Mouse (Mus musculus) c-Kit-negative CD71-positive TER-119-positive erythroid progenitor cells, embryonic 14.5 days (primary cell): ENCODE data around the gene Fam71d.

Experiments
- DNase-seq: peaks from one replicate; pipeline ENCODE4 v3.0.0-alpha.2; 2013; ENCODE audit warnings: low read depth, low spot score

Fam71d gene

DNA sequence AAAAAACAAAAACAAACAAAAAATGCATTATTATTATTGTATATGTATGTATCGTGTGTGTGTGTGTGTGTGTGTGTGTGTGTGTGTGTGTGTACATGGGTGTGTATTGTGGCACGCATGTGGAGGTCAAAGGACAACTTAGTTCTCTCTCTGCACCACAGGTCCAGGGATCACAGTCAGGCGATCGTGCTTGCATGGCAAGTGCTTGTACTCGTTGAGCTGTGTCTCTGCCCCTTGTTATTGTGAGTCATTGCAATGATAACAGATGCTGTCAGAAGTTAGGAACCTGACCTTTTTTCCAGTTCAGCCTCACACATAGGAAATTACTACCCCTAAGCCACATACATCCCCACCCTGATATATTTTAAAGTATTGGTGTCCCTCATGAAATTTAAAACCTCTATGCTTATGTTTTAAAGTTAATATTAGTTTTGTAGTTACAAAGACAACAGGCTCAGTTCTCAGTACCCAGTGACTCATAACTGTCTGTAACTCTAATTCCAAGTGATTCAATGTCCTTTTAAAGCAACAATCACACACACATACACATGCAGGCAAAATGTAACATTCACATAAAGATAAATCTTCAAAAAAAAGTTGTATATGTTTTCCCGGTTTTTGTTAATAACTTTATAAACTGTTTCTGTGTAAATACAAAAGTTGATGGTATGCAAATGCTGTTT is 77.8 kb downstream of the Fam71d start:
- no peak for DNase-seq

DNA sequence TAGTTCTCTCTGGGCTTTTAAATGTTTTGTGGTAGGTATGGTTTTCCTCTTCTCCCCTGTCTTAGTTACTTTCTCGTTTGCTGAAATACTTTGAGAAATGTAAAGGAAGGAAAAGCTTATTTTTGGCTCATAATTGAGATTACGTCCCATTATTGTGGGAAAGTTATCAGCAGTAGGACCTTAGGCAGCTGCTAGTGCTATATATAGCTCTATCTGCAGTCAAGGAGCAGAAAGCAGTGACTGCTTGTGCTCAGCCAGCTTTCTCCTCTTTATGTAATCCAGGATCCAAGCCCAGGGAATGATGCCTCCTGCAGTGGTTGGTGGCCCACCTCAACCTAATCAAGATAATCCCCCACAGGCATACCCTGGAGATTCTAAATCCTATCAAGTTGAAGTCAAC is 81.9 kb downstream of the Fam71d start:
- no peak for DNase-seq

GRCm38 (mm10) chr12:78777916-78778315 is 86.6 kb downstream of the Fam71d start:
- DNase-seq = no peak

GRCm38 (mm10) chr12:78778423-78779067 is 87.2 kb downstream of the Fam71d start:
- no peak for DNase-seq
